Mouse (Mus musculus) forebrain, postnatal 0 days (tissue): Measurements from ENCODE around the gene Zfp940. TPM values are rescaled to one million over a fixed set of nuclear protein-coding genes. Genes with fewer than 3 reads are reported as not detected.
A peak's percentile ranks its signal among the peaks of the same experiment; 100 is the strongest.
"Not testable (repeated sequence)": the region's sequence is repeated elsewhere in the genome, so short reads cannot be mapped to it uniquely, and the experiment has no call there.

Source experiments
- ATAC-seq: fragments of 200-750 bp; cut with Nextera tagmentation; 2 replicates; pipeline ENCODE4 v1.8.0; 2017; ENCODE audit warnings: mild to moderate bottlenecking, moderate library complexity
- DNase-seq: peaks from one replicate; pipeline ENCODE4 v3.0.0-alpha.2; 2015
- H3K27ac ChIP-seq: fragments of 300-500 bp; sonication (generic); 2 replicates; pipeline ENCODE4 v1.5.1; 2014; ENCODE audit warnings: low read depth, mild to moderate bottlenecking, antibody characterized with exemption, low read length, moderate library complexity, mixed read lengths
- H3K27me3 ChIP-seq: fragments of 300-500 bp; sonication (generic); 2 replicates; pipeline ENCODE4 v1.6.1; 2014; ENCODE audit warnings: mild to moderate bottlenecking, low read length, mixed read lengths; ENCODE audit not compliant: insufficient read depth
- H3K36me3 ChIP-seq: fragments of 300-500 bp; sonication (generic); 2 replicates; pipeline ENCODE4 v1.6.1; 2014; ENCODE audit warnings: mild to moderate bottlenecking, moderate library complexity; ENCODE audit not compliant: insufficient read depth
- H3K4me1 ChIP-seq: fragments of 300-500 bp; sonication (generic); 2 replicates; pipeline ENCODE4 v1.6.1; 2014; ENCODE audit warnings: antibody characterized with exemption; ENCODE audit not compliant: insufficient read depth
- H3K4me2 ChIP-seq: fragments of 300-500 bp; sonication (generic); 2 replicates; pipeline ENCODE4 v1.6.1; 2014; ENCODE audit warnings: low read depth, mild to moderate bottlenecking, moderate library complexity
- H3K4me3 ChIP-seq: fragments of 300-500 bp; sonication (generic); 2 replicates; pipeline ENCODE4 v1.5.1; 2014; ENCODE audit warnings: low read depth, low read length, mixed read lengths
- H3K9ac ChIP-seq: fragments of 300-500 bp; sonication (generic); 2 replicates; pipeline ENCODE4 v1.6.1; 2014; ENCODE audit warnings: mild to moderate bottlenecking
- H3K9me3 ChIP-seq: fragments of 300-500 bp; sonication (generic); 2 replicates; pipeline ENCODE4 v1.6.1; 2016; ENCODE audit warnings: low read length
- CTCF ChIP-seq: sonication (generic); IDR thresholded peaks from 2 replicates; pipeline ENCODE4 v1.5.1; 2016; ENCODE audit warnings: antibody characterized with exemption, control low read depth, low read depth
- WGBS: fragments of 180-500 bp; shearing (Covaris S2); extraction: QIAGEN DNeasy Blood & Tissue Kit; methylation state at CpG from one replicate; pipeline ENCODE4 v1.1.7; 2014; 5-methylcytosine and 5-hydroxymethylcytosine counted together
- polyA plus RNA-seq: library from polyadenylated mRNA; unstranded; fragments of >200 nt; fragmentation: Nextera tagmentation; extraction: Ambion mirVana; gene quantifications from 2 replicates; pipeline ENCODE4 v1.2.1, GENCODE M21; 2015
- total RNA-seq: library from RNA; depleted of rRNA; stranded (reverse); fragments of >200 nt; gene quantifications from 2 replicates; pipeline ENCODE4 v1.2.3, GENCODE M21; 2014; rRNA removed

The Zfp940 gene
- 12.7 and 18.3 TPM in 2 replicates for total RNA-seq
- polyA plus RNA-seq = 8.8 and 12.4 TPM in 2 replicates

GRCm38 (mm10) chr7:29853219-29853842 is at the start of gene Zfp940:
Gene Zfp940 (minus strand): TSS chr7:29853669.
- peak within 1 kb of the TSS; percentile 53 for H3K9ac ChIP-seq
- peak; percentile 99 for ATAC-seq
- peak within 1 kb of the TSS; percentile 57 for H3K4me2 ChIP-seq
- H3K9me3 ChIP-seq = no peaks in the 10 kb centered on the region
- H3K4me3 ChIP-seq = peak within 1 kb of the TSS; percentile 45
- peak; percentile 93 for DNase-seq
- H3K4me1 ChIP-seq = no peaks in the 10 kb centered on the region
- peak within 1 kb of the TSS; percentile 57 for H3K27ac ChIP-seq
- 1% methylated on average over 21 of the region's 21 CpGs for WGBS
- TF ChIP-seq CTCF = no peak
- no peaks in the 10 kb centered on the region for H3K27me3 ChIP-seq
- H3K36me3 ChIP-seq = peaks cover 18% of the 10 kb centered on the region; the same call in 1 of the 2 replicates

- ATAC-seq (no peak), DNase-seq (no peak)
- H3K4me3 ChIP-seq = no peak overlapping the region
- H3K27ac ChIP-seq = no peak overlapping the region
- no peaks in the 10 kb centered on the region for H3K27me3 ChIP-seq
- no peak overlapping the region for H3K9ac ChIP-seq
- peaks cover 19% of the 10 kb centered on the region for H3K9me3 ChIP-seq
- no peak for TF ChIP-seq CTCF
- WGBS = 93% methylated on average over 4 of the region's 4 CpGs
- no peak overlapping the region for H3K4me2 ChIP-seq
- peaks cover 59% of the 10 kb centered on the region for H3K36me3 ChIP-seq
- H3K4me1 ChIP-seq = no peaks in the 10 kb centered on the region
Measured at GRCm38 (mm10) chr7:29898351-29898750, 44.9 kb upstream of the Zfp940 start.

GRCm38 (mm10) chr7:29892756-29893155 is 39.3 kb upstream of the Zfp940 start:
- no peak for ATAC-seq
- H3K9ac ChIP-seq = no peak overlapping the region
- no peak overlapping the region for H3K4me3 ChIP-seq
- no peak overlapping the region for H3K4me2 ChIP-seq
- DNase-seq = no peak
- H3K4me1 ChIP-seq = no peaks in the 10 kb centered on the region
- TF ChIP-seq CTCF = no peak
- no peak overlapping the region for H3K27ac ChIP-seq
- peaks cover 19% of the 10 kb centered on the region for H3K9me3 ChIP-seq
- 98% methylated on average over 4 of the region's 4 CpGs for WGBS
- no peaks in the 10 kb centered on the region for H3K27me3 ChIP-seq
- peaks cover 63% of the 10 kb centered on the region for H3K36me3 ChIP-seq

GRCm38 (mm10) chr7:29890501-29890900 is 37.0 kb upstream of the Zfp940 start:
- Histone ChIP-seq H3K27me3 (no peaks in the 10 kb centered on the region), H3K9me3 (peaks cover 28% of the 10 kb centered on the region), H3K4me2 (no peak overlapping the region), H3K4me3 (no peak overlapping the region), H3K4me1 (no peaks in the 10 kb centered on the region), H3K36me3 (peaks cover 47% of the 10 kb centered on the region), H3K27ac (no peak overlapping the region), H3K9ac (no peak overlapping the region)
- DNase-seq (no peak), ATAC-seq (no peak)
- no peak for TF ChIP-seq CTCF
- 99% methylated on average over 7 of the region's 7 CpGs for WGBS

GRCm38 (mm10) chr7:29880916-29881315 is 27.4 kb upstream of the Zfp940 start:
- ATAC-seq (no peak), DNase-seq (no peak)
- H3K36me3 ChIP-seq = peaks cover 12% of the 10 kb centered on the region
- no peak overlapping the region for H3K9ac ChIP-seq
- H3K27me3 ChIP-seq = no peaks in the 10 kb centered on the region
- 0 out of 2 replicates have a peak, but pooled peaks cover 4% of the 10 kb centered on the region for H3K9me3 ChIP-seq
- WGBS = 89% methylated on average over 7 of the region's 7 CpGs
- no peaks in the 10 kb centered on the region for H3K4me1 ChIP-seq
- no peak overlapping the region for H3K4me3 ChIP-seq
- no peak overlapping the region for H3K27ac ChIP-seq
- no peak for TF ChIP-seq CTCF
- no peak overlapping the region for H3K4me2 ChIP-seq

- Histone ChIP-seq H3K4me1 (no peaks in the 10 kb centered on the region), H3K27ac (no peak overlapping the region), H3K9me3 (peaks cover 12% of the 10 kb centered on the region), H3K36me3 (peaks cover 21% of the 10 kb centered on the region), H3K4me2 (no peak overlapping the region), H3K27me3 (no peaks in the 10 kb centered on the region), H3K4me3 (no peak overlapping the region), H3K9ac (no peak overlapping the region)
- ATAC-seq (no peak), DNase-seq (no peak)
- 58% methylated on average over 7 of the region's 7 CpGs for WGBS
- no peak for TF ChIP-seq CTCF
Measured at GRCm38 (mm10) chr7:29880056-29880455, 26.6 kb upstream of the Zfp940 start.

- peaks cover 22% of the 10 kb centered on the region for H3K9me3 ChIP-seq
- H3K9ac ChIP-seq, H3K4me1 ChIP-seq, H3K27ac ChIP-seq, ATAC-seq, H3K4me2 ChIP-seq, H3K27me3 ChIP-seq, H3K4me3 ChIP-seq, DNase-seq: not testable (repeated sequence)
- peaks cover 32% of the 10 kb centered on the region for H3K36me3 ChIP-seq
- 96% methylated on average over 9 of the region's 9 CpGs for WGBS
Measured at GRCm38 (mm10) chr7:29877561-29877960, 24.1 kb upstream of the Zfp940 start.
